Mouse (Mus musculus) myocyte (in vitro differentiated cells): Measurements from ENCODE around the gene Stk39. TPM values are rescaled to one million over a fixed set of nuclear protein-coding genes. Genes with fewer than 3 reads are reported as not detected.
A peak's percentile ranks its signal among the peaks of the same experiment; 100 is the strongest.

Experiments
- H3K27me3 ChIP-seq: one replicate; pipeline ENCODE4 v1.6.1; 2011; ENCODE audit not compliant: control insufficient read depth, insufficient read depth, insufficient read length
- H3K36me3 ChIP-seq: one replicate; pipeline ENCODE4 v1.6.1; 2011; ENCODE audit not compliant: control insufficient read depth, insufficient read depth
- H3K4me2 ChIP-seq: one replicate; pipeline ENCODE4 v1.6.1; 2011; ENCODE audit warnings: low read depth, control low read depth
- H3K4me3 ChIP-seq: one replicate; pipeline ENCODE4 v1.5.1; 2011; ENCODE audit warnings: mild to moderate bottlenecking, control low read depth, moderate library complexity
- H3K79me2 ChIP-seq: one replicate; pipeline ENCODE4 v1.6.1; 2011; ENCODE audit not compliant: control insufficient read depth, insufficient read depth
- H3ac ChIP-seq: one replicate; pipeline ENCODE4 v1.6.1; 2011; ENCODE audit not compliant: control insufficient read depth, insufficient read length
- CEBPB ChIP-seq: IDR thresholded peaks from 2 replicates; pipeline ENCODE4 v1.6.1; 2011; ENCODE audit warnings: mild to moderate bottlenecking, moderate library complexity; ENCODE audit not compliant: poor library complexity, insufficient read depth, severe bottlenecking
- E2F4 ChIP-seq: IDR thresholded peaks from one replicate; pipeline ENCODE4 v1.6.1; 2011; ENCODE audit warnings: mild to moderate bottlenecking, control low read depth, moderate library complexity; ENCODE audit not compliant: insufficient read depth
- MAX ChIP-seq: IDR thresholded peaks from one replicate; pipeline ENCODE4 v1.6.1; 2011; ENCODE audit warnings: low read depth, mild to moderate bottlenecking, control low read depth
- MYOD1 ChIP-seq, 3 experiments: IDR thresholded peaks; one replicate each; pipeline ENCODE4 v1.6.1; 2011; ENCODE audit warnings: control low read depth in 2 of 3, low read depth in 2 of 3, mild to moderate bottlenecking in 2 of 3, moderate library complexity in 1 of 3; ENCODE audit not compliant: insufficient read length in 2 of 3, control insufficient read depth in 1 of 3
- MYOG ChIP-seq, 3 experiments: IDR thresholded peaks; one replicate each; pipeline ENCODE4 v1.6.1; 2011; ENCODE audit warnings: control low read depth in 2 of 3, low read depth in 2 of 3, mild to moderate bottlenecking in 2 of 3; ENCODE audit not compliant: insufficient read length in 2 of 3, control insufficient read depth in 1 of 3, insufficient read depth in 1 of 3
- POLR2A ChIP-seq: IDR thresholded peaks from one replicate; pipeline ENCODE4 v1.6.1; 2011; ENCODE audit warnings: low read depth, mild to moderate bottlenecking, control low read depth, moderate library complexity; ENCODE audit not compliant: insufficient read length
- POLR2AphosphoS2 ChIP-seq: IDR thresholded peaks from one replicate; pipeline ENCODE4 v1.6.1; 2011; ENCODE audit warnings: low read depth, control low read depth; ENCODE audit not compliant: insufficient read length
- REST ChIP-seq: IDR thresholded peaks from one replicate; pipeline ENCODE4 v1.6.1; 2011; ENCODE audit warnings: mild to moderate bottlenecking, control low read depth, moderate library complexity; ENCODE audit not compliant: insufficient read depth, insufficient read length
- SRF ChIP-seq: IDR thresholded peaks from one replicate; pipeline ENCODE4 v1.6.1; 2011; ENCODE audit warnings: low read depth; ENCODE audit not compliant: control insufficient read depth, insufficient read length
- TCF12 ChIP-seq: IDR thresholded peaks from one replicate; pipeline ENCODE4 v1.6.1; 2011; ENCODE audit warnings: mild to moderate bottlenecking, control low read depth; ENCODE audit not compliant: poor library complexity, insufficient read depth, severe bottlenecking
- TCF3 ChIP-seq: IDR thresholded peaks from one replicate; pipeline ENCODE4 v1.6.1; 2011; ENCODE audit warnings: low read depth, control low read depth; ENCODE audit not compliant: insufficient read length
- USF1 ChIP-seq: IDR thresholded peaks from one replicate; pipeline ENCODE4 v1.6.1; 2011; ENCODE audit warnings: low read depth, mild to moderate bottlenecking, control low read depth, moderate library complexity
- polyA plus RNA-seq: library from polyadenylated mRNA; unstranded; fragments of >200 nt; fragmentation: generic; extraction: Trizol; gene quantifications from one replicate; pipeline ENCODE4 v1.2.1, GENCODE M21; 2012; ENCODE audit warnings: missing spikeins

Gene Stk39
- polyA plus RNA-seq = 4.7 TPM

DNA sequence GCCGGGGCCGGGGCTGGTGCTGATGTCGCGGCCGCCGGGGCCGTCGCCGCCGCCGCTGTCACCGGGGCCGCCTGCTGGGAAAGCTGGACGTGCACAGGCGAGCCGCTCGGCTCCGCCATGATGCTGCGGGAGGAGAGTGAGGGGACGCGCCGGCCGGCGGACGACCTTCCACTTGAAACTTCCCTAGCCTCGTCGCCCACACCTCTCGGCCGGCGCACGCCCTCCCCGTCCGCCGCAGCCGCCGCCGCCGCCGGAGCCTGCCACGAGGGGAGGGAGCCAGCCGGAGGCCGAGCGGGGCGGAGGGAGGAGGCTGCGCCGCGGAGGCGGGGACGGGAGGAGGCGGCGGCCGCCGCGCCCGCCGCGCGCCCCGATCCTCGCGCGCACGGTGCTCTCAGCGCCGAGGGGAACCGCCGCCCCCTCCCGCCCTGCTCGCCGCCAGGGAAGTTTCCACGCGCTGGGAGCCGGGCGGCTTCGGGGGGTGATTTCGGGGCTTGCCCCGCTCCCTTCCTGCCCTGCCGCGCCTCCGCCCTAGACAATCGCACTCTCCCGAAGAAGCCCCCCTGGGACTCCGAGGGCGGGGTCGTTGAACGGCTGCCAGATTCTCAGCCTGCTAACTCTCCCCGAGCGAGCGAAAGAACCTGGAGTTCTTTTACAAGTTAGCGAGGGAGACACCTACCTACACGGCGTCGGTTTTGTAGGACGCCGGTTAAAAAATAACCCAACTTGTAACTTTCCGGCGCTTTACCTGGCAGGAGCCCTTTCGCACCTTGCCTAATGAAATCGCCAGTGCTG is at the start of gene Stk39:
Gene Stk39 (minus strand): TSS at position 510 of the 792 bp plus-strand sequence.
- H3K4me2 ChIP-seq = peak within 1 kb of the TSS; percentile 84
- no peaks in the 10 kb centered on the region for H3K36me3 ChIP-seq
- H3K27me3 ChIP-seq = no peaks in the 10 kb centered on the region
- H3K4me3 ChIP-seq = peak within 1 kb of the TSS; percentile 28
- TF ChIP-seq MAX (no peak), POLR2A (peak; percentile 66)
- H3ac ChIP-seq = peak within 1 kb of the TSS; percentile 77
- H3K79me2 ChIP-seq = no peaks in the 10 kb centered on the region

DNA sequence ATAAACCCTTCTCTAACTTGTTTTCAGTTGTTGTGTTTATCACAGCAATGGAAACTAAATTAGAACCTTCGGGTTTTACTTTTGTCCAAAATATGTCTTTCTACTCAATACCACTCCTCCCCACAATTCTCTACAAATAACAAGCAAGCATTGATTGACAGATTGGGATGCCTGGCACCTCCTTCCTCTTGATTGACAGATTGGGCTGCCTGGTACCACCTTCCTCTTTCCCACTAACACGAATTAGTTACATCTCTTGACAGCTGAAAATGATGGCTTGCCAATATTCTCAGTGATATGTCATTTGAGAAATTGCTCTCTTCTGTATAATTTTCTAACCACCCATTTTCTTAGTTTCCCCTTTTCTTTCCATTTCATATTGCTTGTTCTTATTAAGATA is 43.3 kb upstream of the Stk39 start:
- Histone ChIP-seq H3K79me2 (no peaks in the 10 kb centered on the region), H3K27me3 (no peaks in the 10 kb centered on the region), H3K36me3 (no peaks in the 10 kb centered on the region), H3ac (no peak overlapping the region), H3K4me2 (no peak overlapping the region), H3K4me3 (no peak overlapping the region)
- no peak for TF ChIP-seq MAX
- no peak for TF ChIP-seq E2F4
- no peak for TF ChIP-seq TCF3
- no peak for TF ChIP-seq MYOD1 (IDR thresholded peaks at IDR 0.05; ENCODE audit: control insufficient read depth in 1 of 3, insufficient read length in 2 of 3, low read depth in 2 of 3)
- no peak for TF ChIP-seq CEBPB
- TF ChIP-seq MYOG (IDR thresholded peaks at IDR 0.05; ENCODE audit: control insufficient read depth in 1 of 3, insufficient read depth in 1 of 3, insufficient read length in 2 of 3, low read depth in 2 of 3) = no peak
- TF ChIP-seq USF1 = no peak
- no peak for TF ChIP-seq REST
- TF ChIP-seq POLR2AphosphoS2 = no peak
- TF ChIP-seq SRF = no peak
- no peak for TF ChIP-seq TCF12
- TF ChIP-seq POLR2A = no peak

DNA sequence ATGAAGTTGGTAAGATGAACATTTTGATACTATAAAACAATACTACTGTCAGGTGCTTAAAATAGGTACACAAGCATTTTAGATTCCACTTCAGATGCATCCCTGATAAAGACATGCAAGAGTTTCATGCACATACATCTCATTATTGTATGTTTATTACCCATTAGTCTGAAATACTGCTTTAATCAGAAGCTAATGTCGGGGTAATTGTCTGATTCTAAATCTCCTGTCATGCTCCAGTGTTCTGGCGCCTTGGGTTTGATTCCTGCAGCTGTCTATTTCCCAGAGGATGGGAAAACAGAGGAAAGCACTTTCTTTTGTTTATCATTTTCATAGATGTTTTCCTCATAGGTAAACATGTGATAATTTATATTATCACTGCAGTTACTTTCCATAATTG is 31.1 kb upstream of the Stk39 start:
- no peak overlapping the region for H3K4me2 ChIP-seq
- H3K79me2 ChIP-seq = no peaks in the 10 kb centered on the region
- TF ChIP-seq TCF3 (no peak), MAX (no peak), POLR2AphosphoS2 (no peak), MYOG (IDR thresholded peaks at IDR 0.05; ENCODE audit: control insufficient read depth in 1 of 3, insufficient read depth in 1 of 3, insufficient read length in 2 of 3, low read depth in 2 of 3) (no peak), USF1 (no peak)
- H3K27me3 ChIP-seq = no peaks in the 10 kb centered on the region
- H3K4me3 ChIP-seq = no peak overlapping the region
- no peaks in the 10 kb centered on the region for H3K36me3 ChIP-seq
- no peak overlapping the region for H3ac ChIP-seq

DNA sequence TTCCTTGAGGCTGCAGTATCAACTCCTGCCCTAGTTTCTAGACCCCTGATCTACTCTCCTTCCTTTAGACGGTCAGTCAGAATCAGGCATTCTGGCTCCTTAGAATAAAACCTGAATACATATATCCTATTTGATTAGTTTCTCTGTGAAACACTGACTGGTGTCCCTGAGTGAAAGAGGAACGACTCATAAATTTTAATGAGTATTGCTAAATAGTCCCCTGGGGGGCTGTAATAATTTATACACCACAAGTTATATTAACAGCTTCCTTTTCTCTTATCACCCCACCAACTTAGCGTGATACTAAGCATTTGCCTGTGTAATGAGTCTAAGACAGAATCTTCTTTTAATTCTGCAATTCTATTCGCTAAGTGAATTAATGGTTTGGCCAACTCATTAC is 30.7 kb upstream of the Stk39 start:
- no peak overlapping the region for H3K4me2 ChIP-seq
- no peak overlapping the region for H3K4me3 ChIP-seq
- H3K36me3 ChIP-seq = no peaks in the 10 kb centered on the region
- no peaks in the 10 kb centered on the region for H3K27me3 ChIP-seq
- no peaks in the 10 kb centered on the region for H3K79me2 ChIP-seq
- no peak overlapping the region for H3ac ChIP-seq
- TF ChIP-seq REST (no peak), E2F4 (no peak), TCF3 (no peak), USF1 (no peak), POLR2A (no peak), MYOG (IDR thresholded peaks at IDR 0.05; ENCODE audit: control insufficient read depth in 1 of 3, insufficient read depth in 1 of 3, insufficient read length in 2 of 3, low read depth in 2 of 3) (no peak), SRF (no peak), MAX (no peak), MYOD1 (IDR thresholded peaks at IDR 0.05; ENCODE audit: control insufficient read depth in 1 of 3, insufficient read length in 2 of 3, low read depth in 2 of 3) (no peak), CEBPB (no peak), POLR2AphosphoS2 (no peak), TCF12 (no peak)

DNA sequence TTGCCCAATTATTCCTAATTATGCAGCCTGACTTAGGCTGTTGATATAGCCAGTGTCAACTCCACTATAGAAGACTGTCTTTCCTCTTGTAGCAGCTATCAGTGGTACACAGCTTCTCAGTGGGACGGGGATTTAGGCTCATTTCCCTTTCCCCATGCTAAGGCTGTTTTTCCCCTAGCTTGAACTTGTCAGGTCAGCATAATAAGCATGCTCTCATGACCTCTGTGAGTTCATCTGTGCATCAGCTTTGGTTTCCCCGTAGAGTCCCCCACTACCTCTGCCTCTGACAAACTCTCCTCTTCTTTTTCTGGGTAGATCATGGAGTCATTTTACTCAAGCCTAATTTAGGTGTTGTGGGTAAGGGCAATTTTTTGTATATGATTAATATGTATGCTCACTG is 30.2 kb upstream of the Stk39 start:
- H3K4me3 ChIP-seq = no peak overlapping the region
- H3K79me2 ChIP-seq = no peaks in the 10 kb centered on the region
- H3ac ChIP-seq = no peak overlapping the region
- no peak overlapping the region for H3K4me2 ChIP-seq
- H3K27me3 ChIP-seq = no peaks in the 10 kb centered on the region
- H3K36me3 ChIP-seq = no peaks in the 10 kb centered on the region
- TF ChIP-seq TCF3 = no peak
- no peak for TF ChIP-seq MAX
- no peak for TF ChIP-seq CEBPB
- TF ChIP-seq REST = no peak
- TF ChIP-seq POLR2AphosphoS2 = no peak
- TF ChIP-seq POLR2A = no peak
